Mouse (Mus musculus) yolk sac, embryonic 10.5 days (tissue): Measurements from ENCODE around the gene Gse1.

Experiments
- DNase-seq: peaks from one replicate; pipeline ENCODE4 v3.0.0-alpha.2; 2017; ENCODE audit warnings: low spot score

Gse1 gene

DNA sequence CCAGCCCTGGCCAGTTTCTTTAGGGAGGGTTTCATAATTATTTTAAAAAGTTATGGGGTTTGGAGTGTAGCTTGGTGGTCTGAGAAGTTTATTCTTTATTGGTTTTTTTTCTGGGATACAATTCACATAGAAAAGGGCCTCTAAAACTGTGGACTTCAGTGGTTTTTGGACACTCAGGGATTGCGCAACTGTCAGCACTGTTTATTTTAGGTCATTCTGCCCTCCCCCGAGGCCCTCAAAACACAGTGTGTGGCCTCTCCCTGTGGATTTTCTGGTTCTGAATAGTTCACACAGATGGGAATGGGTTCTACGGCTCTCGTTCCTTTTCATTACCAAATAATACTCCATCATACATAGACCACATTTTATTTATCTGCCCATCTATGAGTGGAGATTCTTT, 15.0 kb downstream of the Gse1 start:
- DNase-seq = no peak

DNA sequence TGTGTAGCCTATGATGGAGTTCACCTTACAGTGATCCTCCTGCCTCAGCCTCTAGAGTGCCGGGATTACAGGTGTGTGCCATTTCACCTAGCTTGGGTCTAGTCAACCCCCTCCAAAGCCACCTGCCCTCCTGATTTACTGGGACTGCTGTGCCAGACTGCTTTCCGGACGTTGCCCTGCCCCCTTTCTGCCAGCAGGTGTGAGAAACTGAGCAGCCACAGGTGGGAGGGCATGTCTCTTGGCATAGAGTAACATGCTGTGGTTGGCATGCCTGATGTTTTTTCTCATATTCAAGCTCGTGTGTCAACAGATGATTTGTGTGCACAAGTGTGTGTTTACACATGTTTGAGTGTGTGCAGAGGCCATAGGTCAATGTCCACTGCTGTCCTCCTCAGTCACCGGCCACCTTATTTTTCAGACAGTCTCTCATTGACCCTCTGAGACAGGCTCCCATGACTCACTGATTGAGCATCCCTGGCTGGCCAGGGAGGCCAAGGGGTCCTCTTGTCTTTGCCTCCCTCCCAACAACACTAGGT, 15.7 kb downstream of the Gse1 start:
- no peak for DNase-seq

DNA sequence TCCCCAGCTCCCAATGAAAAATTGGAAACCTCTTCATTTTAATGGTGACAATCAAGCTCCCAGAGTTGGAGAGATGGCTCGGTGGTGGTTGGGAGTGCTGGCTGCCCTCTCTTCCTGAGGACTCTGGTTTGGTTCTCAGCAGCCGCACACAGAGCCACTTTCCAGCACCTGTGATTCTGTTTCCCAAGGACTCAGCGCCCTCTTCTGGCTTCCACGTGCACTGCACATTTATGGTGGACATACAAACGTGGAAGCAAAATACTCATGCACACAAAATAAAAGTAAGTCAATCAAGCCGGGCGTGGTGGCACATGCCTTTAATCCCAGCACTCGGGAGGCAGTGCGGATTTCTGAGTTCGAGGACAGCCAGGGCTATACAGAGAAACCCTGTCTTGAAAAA, 16.3 kb downstream of the Gse1 start:
- DNase-seq = no peak

DNA sequence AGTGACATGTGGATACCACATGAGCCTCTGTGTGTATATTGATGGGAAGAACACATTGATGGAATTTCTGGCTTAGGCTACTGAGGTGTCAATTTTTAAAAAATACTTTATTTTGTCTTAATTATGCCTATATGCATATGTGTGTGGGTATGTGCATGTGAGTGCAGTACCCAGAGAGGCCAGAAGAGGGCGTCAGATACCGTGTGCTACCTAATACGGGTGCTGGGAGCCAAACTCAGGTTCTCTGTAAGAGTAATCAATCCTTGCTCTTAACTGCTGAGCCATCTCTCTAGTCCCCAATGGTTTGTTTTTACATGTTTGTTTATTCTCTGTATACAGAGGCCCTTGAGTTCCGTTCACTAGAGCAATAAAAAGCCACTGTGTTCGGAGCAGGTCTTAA, 19.4 kb downstream of the Gse1 start:
- DNase-seq = no peak

DNA sequence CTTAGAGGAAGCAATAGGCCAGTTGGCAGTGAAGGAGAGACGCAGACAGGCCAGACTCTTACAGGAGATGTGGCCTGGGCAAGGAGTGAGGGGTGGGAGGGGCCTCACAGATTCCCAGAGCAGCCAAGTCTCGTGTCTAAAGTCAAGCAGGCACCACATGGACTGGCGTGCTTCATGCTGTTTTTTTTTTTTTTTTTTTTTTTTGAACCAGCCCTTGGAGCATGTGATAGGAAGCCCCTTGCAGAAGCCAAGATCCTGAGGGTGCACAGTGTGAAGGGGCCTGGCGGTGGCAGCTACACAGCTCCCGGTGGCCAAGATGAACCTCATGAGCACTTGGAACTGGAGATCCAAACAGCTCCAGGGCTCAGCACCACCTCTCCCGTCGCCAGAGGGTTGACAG, 19.8 kb downstream of the Gse1 start:
- no peak for DNase-seq

DNA sequence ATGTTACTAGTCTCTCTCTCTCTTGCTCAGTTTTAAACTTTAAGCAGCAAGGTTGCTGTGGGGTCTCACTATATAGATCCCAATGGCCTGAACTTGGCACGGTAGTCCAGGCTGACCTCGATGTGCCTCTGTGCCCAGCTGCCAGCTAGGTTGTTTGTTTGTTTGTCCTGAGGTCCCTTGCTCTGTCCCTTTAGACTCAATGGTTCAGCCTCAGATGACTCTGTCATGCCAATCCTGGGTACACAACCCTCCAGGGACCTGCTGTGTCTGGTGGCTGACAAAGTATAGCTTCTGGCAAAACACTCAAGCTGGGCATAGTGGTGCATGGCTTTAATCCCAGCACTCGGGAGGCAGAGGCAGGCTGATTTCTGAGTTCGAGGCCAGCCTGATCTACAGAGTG, 20.2 kb downstream of the Gse1 start:
- no peak for DNase-seq

DNA sequence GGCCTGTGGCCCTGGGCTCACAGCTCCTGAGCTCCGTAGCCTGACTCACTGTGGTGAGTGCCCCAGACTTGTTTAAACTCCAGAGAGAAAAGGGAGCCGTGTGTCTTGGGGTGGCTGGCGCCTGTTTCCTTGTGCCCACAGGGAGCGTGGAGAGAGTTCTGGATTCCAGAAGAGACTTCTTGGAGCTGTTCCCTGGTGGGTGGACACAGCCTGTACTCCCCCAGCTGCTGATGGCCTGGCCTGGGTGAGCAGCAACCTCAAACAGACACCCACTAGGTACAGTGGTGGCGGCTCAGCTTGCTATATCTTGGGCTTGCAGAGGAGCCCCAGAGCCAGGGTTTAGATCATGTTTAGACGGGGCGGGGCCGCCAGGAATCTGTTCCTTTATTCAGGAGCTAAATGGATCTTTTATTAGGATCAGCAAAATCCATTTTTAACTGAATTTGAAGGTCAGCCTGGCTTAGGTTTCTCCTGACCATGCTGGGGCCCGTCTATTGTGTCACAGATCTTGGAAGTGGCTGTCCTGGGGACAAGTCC, 21.6 kb downstream of the Gse1 start:
- no peak for DNase-seq

DNA sequence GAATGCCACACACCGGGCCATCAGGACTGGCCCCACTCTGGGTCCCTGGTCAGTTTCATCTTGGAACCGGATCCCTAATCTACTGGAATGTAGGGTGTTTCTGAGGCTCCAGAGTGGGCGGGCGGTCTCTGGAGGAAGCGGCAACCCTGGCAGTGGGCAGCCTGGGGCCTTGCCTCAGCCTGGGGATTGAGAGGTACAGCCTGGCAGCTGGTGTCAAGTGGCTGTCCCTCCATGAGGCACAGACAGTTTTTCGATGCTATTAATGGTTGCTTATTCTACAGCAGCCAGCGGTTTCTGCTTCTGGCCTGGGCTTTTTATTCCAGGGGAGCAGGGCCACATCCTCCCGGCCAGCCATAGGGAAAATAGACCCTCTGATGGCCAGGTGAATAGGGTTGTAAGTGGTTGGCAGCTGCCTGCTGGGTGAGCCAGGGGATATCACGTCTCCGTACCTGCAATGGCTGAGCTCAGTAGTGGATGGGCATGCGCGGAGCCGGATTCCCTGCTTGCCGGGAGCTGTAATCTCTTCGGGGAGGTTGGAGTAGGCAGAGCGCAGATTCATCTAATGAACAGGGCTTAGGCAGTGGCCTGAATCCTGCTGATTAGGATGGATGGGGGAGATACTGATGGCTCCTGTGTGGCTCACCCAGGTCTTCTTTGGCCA, 22.6 kb downstream of the Gse1 start:
- DNase-seq = no peak

DNA sequence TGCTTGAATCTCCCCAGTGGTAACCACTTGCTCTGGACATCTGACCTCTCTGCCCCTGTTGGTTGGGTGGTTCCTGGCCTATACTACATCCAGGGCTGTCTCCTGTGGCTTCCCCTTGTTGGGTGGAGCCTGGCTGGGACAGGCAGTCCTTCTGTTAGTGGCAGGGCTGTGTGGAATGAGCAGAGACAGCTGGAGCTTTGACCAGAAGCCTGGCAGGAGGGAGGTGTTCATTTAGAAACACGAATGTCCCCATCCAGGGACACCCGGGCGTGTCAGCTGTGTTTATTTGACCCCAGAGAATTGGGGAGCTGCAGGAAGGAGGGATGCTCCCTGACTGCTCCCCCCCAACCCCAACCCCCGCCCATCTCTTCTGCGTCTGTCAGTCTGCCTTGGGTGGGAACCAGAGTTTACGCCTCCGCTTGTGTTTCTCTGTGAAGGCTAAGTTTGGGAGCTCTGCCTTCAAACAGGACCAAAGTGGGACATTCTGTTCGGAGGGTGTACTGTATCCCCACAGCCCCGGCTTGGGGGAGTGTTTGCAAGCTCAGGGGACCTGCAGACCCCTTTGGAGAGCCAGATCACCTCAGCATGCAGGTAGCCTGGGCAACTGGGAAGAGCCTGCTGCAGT, 23.3 kb downstream of the Gse1 start:
- no peak for DNase-seq

DNA sequence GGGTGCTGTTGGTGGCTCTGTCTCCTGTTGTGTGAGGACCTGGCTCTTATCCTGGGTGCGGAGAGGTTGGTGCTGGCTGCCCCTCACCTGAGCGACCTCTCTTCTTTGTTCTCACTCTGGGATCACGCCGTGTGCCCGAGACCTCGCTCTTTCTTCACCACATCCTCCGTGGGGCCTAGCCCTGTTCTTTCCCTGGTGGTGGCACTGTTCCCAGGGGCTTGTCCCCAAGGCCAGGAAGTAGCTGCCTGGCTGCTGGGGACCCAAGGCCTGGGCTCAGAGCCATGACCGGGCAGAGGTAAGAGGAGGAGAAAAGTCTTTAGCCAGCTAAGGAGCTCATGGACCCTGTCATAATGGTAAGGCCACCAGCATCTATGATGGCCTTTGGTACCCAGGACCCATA, 25.4 kb downstream of the Gse1 start:
- no peak for DNase-seq

DNA sequence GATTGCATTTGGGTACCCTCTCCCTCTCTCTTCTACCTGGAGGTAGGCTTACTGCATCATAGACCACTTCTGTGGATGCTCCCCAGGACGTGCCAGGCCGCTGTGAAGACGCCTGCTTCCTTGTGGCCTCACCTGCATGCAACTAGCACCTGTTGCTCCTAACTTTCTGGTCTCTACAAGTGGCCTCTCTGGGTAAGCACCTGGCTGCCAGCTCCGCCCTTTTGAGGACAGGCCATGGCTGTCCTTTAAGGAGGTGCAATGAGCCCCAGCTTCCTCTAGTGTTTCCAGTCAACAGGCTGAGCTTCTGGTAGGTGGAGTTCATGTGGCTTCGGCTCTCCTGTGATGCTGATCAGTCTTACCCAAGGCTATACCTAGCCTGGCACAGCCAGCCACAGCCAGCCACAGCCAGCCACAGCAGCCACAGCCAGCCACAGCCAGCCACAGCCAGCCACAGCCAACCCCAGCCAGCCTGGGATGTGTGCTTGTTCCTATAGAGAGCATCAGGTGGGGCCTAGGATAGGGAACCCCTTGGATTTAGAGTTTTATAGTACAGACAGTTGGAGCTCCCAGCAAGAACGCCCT, 27.2 kb downstream of the Gse1 start:
- no peak for DNase-seq

DNA sequence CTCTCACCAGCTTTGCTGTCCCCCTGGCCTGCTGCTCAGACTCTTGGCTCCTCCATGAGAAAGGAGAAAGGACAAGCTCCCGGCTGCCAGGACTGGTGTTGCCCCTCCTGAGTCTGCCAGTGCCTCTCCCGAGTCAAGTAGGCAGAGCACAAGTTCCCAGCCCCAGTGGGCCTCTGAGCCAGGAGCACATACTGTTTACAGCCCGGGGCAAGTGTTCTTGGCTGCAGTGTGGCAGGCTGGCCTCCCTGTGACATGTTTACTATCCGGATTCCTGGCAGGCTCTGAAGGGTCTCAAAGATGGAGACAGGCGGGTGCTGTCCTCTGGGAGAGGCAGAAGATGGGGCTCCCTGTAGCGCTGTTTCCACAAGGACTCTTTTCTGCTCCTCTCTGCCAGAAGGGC, 28.7 kb downstream of the Gse1 start:
- DNase-seq = no peak

DNA sequence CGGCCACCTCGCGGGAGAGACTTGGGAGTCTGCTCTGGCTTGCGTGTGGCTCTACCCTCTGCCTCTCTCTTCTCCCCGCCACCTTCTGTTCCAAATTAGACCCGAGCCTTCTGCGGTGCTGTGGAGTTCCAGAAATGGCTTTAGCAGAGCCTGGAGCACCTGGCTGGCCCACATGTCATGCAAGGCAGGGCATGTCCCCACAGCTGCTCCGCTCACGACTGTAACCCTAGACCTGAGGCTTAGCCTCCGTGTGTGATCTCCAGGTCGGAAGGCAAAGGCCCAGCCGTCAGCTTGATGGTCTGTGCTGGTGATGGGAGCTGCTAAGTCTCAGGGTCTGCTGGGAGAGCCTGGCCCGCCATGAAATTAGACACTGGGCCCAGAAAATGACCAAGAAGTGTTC, 30.9 kb downstream of the Gse1 start:
- no peak for DNase-seq

DNA sequence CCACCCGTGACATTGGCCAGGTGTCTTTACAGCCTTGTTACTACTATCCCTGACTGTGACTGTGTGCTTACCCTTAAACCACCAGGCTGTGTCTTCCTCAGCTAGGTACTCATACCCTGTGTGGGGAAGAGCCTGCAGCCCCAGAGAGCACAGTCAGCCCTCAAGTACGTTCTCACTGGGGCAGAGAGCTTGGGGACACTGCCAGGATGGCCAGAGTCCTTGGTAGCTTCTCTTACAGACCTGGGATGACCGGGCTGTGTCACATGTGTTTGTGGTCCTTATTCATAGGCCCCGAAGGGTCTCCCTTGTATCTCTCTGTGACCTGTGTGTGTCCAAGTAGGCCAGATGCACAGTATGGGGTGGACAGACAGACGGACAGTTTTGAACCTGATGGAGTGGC, 32.4 kb downstream of the Gse1 start:
- DNase-seq = no peak

DNA sequence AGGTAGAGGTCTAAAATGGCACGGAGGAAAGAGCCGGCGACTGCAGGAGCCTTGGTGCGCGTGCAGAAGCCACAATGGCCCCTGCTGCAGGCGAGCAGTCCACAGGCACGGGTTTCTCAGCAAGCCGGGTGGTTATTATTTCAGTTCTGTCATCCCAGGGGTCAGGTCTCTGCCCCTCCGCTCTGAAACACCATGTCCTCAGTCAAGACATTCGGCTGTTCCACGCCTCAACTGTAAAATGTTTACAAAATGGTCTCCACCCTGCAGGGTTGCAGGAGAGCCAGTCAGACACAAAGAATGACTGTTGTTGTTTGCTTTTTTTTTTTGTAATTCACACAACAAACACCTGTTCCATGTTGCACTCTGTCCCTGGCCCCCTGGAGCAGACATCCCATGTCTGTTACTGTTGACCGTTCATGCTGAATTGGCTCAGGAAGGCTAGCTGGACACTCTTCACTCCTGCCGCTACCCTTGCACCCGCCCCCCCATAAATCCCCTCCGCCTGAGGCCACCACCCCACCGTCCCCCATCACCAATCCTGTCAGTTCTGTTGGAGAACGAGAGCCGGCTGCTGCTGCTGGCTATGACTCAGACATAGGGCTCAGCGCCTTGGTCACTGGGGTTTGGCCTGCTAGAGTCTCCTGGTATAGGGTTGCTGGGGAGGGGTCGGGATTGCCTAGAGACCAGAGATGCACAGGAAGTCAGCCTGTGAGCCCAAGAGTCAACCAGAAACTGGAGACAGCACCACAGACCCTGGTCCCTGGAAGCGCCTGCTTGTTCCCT, 33.3 kb downstream of the Gse1 start:
- DNase-seq = no peak

DNA sequence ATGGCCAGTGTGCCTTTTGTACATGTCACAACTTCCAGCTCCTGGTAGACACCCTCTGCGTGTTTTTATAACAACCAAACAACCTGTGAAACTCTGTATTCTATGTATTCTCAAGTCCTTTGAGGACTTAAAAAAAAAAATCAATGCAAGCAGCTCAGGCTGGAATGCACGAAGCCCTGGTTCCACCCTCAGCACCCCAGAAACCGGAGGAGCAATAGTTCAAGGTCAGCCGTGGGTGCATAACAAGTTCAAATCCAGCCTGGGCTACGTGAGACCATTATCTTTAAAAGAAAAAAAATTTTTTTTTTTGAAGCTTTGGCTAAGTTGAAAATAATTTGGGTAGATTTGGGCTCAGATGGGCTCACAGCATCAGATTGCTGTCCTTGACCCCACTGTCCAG, 35.6 kb downstream of the Gse1 start:
- no peak for DNase-seq

DNA sequence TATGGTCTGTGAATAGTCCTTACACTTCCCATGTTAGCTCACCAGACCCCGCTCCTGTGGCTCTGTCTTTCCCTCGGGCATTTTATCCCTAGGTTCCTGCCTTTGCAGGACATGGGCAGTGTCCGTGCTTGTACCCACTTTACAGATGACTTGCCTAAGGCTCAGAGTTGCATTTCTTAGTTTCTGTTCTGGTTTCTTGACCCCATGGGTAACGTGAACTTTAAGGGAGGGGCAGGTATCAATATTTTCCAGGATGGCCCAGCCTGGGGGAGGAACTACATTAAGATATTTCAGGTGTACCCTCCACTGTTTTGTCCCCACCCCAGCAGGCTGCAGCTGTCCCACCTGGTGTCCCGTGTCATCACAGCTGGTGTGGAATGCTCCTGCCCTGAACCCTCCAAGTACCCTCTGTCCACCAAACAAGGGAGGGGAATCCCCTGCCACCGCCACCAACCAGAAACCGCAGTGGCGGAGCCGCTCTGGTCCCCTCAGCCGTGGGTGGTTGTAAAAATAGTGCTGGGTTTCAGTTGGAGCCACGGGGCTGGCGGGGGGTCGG, 36.2 kb downstream of the Gse1 start:
- DNase-seq = no peak

DNA sequence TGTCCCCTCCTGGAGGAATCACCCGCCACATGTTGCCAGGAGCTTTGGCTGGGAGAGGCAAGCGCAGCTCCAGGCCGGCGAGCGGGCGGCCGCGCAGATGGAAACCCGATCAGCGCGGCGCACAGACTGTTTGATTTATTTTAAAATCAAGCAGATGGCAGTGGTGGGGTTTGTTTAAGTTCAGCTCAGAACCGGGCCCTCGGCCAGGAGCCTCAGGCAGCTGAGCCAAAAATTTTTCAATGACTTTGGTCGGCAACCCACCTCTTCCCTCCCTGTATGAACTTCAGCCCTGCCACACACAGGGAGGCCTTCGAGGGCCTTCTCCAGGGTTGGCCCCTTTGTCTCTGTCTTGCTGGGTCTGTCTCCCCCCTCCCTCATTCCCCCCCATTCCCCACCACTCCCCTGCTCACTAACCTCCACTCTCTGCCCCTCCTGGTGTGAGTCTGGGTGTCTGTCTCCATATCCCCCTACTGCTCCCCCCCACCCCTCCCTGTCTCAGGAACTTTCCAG, 36.7 kb downstream of the Gse1 start:
- DNase-seq = peak; percentile 41

DNA sequence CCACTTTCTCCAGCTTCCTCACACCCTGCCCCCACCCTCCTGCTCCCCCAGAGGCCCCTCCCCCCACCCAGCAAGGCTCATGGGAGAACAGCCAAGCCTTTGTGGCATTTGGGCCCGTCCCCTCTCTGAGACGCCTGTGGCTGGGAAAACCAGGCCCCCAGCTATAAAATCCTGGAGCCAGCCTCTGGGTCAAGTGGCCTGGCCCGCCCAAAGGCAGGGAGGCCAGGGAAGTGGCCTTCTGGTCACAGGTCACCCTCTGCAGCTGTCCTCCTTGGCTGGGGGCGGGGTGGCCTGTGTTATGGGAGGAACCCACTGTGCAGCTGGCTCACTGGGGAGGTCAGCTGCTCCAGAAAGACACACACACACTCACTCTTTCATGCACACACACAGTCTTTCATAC, 37.2 kb downstream of the Gse1 start:
- DNase-seq = peak; percentile 82

DNA sequence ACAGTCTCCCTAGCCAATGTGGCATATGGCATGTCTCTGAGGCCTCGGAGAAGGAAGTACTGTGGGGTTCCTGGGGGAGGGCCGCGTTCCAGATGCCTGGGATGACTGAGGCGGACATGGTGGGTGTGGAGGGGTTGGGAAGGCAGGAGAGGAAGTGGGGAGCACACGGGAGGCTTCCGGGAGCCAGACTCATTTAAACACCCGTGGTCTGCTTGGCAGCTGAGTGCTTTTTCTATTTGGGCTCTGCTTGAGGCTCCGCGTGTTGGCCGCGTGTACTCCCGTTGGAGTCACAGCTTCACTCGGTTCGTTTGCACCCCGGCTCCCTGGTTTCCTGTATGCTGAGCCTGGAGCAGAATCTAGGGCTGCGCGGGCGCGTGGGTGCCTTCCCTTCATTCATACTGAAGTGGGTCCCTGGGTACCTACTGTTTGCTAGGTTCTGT, 40.3 kb downstream of the Gse1 start:
- DNase-seq = no peak

DNA sequence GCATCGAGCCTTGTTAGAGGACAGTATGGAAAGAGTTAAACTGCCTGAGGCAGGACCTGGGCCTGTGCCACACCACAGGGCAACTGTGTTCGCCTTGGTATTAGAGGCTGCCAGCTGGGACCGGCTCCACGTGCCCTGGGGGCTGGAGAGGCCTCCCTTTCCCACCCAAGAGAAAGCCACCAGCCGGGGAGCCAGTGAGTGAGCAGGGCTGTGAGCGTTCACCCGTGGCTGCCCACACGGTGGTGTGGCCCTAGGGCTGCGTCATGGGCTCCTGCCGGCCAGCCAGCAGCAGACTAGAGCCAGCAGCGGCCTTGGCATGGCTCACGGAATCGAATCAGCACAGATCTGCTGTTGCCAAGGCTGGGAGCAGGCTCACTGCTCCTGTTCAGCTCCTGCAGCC, 42.2 kb downstream of the Gse1 start:
- DNase-seq = no peak

DNA sequence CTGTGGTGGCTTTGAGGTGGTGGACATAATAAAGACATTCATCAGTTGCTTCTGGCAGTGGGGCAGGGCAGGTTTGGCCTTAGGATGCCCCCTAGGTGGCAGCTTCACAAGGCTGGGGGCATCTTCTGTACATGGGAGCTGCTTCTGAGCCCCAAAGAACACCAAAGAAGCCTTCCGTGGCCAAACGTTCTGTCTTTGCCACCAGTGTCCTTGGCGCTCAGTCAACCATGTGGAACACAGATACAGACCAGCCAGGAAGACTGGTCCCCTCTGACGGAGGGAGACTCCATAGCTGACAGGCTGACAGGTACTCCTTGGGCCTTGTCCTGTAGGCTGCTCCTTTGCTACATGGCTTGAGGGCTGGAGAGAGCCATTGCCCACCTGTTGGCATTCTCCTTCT, 45.2 kb downstream of the Gse1 start:
- DNase-seq = no peak
